ENCODE assay signal across 21 mouse cellular contexts in the genomic region with DNA sequence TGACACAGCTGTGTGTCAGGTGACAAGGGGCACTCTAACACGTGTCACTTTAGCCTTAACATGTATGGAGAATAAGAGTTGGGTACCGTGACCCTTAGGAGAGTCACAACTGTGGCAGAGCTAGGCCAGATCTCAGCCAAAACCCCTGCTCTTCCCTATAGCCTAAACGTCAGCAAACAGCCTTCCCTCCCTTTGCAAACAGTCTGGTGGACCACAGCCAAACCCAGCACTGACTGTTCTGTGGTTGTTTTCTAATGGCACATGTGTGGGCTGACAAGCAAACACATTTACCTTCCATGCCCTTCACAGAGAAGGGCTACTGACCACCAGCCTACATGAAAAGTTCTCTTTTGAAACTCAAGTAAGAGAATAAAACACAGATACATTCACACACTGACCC.
A peak's percentile ranks its signal among the peaks of the same experiment; 100 is the strongest.
DNase-seq lines count a peak whose midpoint lies in the region; ATAC-seq and TF ChIP-seq lines count a peak whose summit lies in the region.
"Had no signal": no experiment of that assay in that cellular context is flagged by ENCODE, and none has a peak within 500 bp of the region (broad histone marks: within the 10 kb centered on the region; RNA-seq: fewer than 3 reads in every experiment).

No protein-coding gene starts in this region.

- peak overlapping the region; percentile 46; the same call in 1 of the 2 replicates for H3K9ac ChIP-seq in liver, adult 2 months (ENCODE audit: low read depth, low read length)
- H3K9ac ChIP-seq in liver, embryonic 11.5 days (ENCODE audit: low read depth, low read length): no peak overlapping the region
- no peak overlapping the region for H3K9ac ChIP-seq in lung, embryonic 14.5 days
- no peak overlapping the region for H3K9ac ChIP-seq in liver, embryonic 16.5 days (ENCODE audit: low read depth, low read length)
- no peak overlapping the region for H3K9ac ChIP-seq in forebrain, embryonic 14.5 days (ENCODE audit: low read length)
- H3K9ac ChIP-seq in neural tube, embryonic 15.5 days (replicated peaks): no peak overlapping the region
- H3K9ac ChIP-seq: embryonic facial prominence, embryonic 12.5 days; heart, embryonic 13.5 days; hindbrain, embryonic 15.5 days had no signal

- H3K79me2 ChIP-seq in liver, adult 2 months (ENCODE audit: control insufficient read depth, insufficient read depth, low read length): peaks cover 8% of the 10 kb centered on the region; the same call in 1 of the 2 replicates

- peak overlapping the region; percentile 13 for H3K4me3 ChIP-seq in liver, adult 2 months (ENCODE audit: insufficient read depth, low read depth, low read length)
- no peak overlapping the region for H3K4me3 ChIP-seq in liver, embryonic 11.5 days (ENCODE audit: low read depth, low read length)
- no peak overlapping the region for H3K4me3 ChIP-seq in lung, embryonic 14.5 days (ENCODE audit: low read depth, low read length)
- H3K4me3 ChIP-seq in liver, embryonic 16.5 days (ENCODE audit: low read depth, low read length): no peak overlapping the region
- no peak overlapping the region for H3K4me3 ChIP-seq in forebrain, embryonic 14.5 days (ENCODE audit: low read depth, low read length)
- H3K4me3 ChIP-seq in neural tube, embryonic 15.5 days (replicated peaks): no peak overlapping the region
- H3K4me3 ChIP-seq: embryonic facial prominence, embryonic 12.5 days; heart, embryonic 13.5 days; hindbrain, embryonic 15.5 days had no signal

- no peaks in the 10 kb centered on the region for H3K36me3 ChIP-seq in liver, adult 2 months (ENCODE audit: control insufficient read depth, insufficient read depth, low read length)
- no peaks in the 10 kb centered on the region for H3K36me3 ChIP-seq in liver, embryonic 11.5 days (ENCODE audit: control insufficient read depth, insufficient read depth, low read length)
- H3K36me3 ChIP-seq in lung, embryonic 14.5 days (ENCODE audit: insufficient read depth): peaks cover 5% of the 10 kb centered on the region; the same call in 1 of the 2 replicates
- no peaks in the 10 kb centered on the region for H3K36me3 ChIP-seq in liver, embryonic 16.5 days (ENCODE audit: control insufficient read depth, insufficient read depth)
- H3K36me3 ChIP-seq in forebrain, embryonic 14.5 days (ENCODE audit: control insufficient read depth, insufficient read depth, low read length): no peaks in the 10 kb centered on the region
- H3K36me3 ChIP-seq in neural tube, embryonic 15.5 days: no peaks in the 10 kb centered on the region
- H3K36me3 ChIP-seq: embryonic facial prominence, embryonic 12.5 days; heart, embryonic 13.5 days; hindbrain, embryonic 15.5 days had no signal

- no peak for ATAC-seq in liver, embryonic 11.5 days (replicated peaks; ENCODE audit: low FRiP score)
- ATAC-seq in lung, embryonic 14.5 days (ENCODE audit: insufficient read depth): no peak
- peak; percentile 17; the same call in 1 of the 2 replicates for ATAC-seq in liver, embryonic 16.5 days (ENCODE audit: low read depth)
- no peak for ATAC-seq in forebrain, embryonic 14.5 days
- no peak for ATAC-seq in neural tube, embryonic 15.5 days (ENCODE audit: low FRiP score)
- ATAC-seq: activated CD4-positive, CD25-positive, alpha-beta regulatory T cell, adult 4 months; forebrain, embryonic 16.5 days; Patski had no signal

- peak; percentile 85 for DNase-seq in liver, adult 2 months (ENCODE audit: extremely low read depth, low read depth, low spot score)
- DNase-seq in liver, embryonic 11.5 days (ENCODE audit: low spot score): no peak
- DNase-seq in lung, embryonic 14.5 days: peak; percentile 17
- no peak for DNase-seq in lung, postnatal 14 days
- DNase-seq in NIH3T3 (ENCODE audit: low read depth): peak; percentile 23
- no peak for DNase-seq in forebrain, embryonic 14.5 days (ENCODE audit: low spot score)
- DNase-seq: adrenal gland, adult 2 months; adrenal gland, postnatal 25 days; cerebellum, adult 8-10 months; cerebellum, postnatal 14 days; embryo, embryonic 11 days; gastrocnemius, postnatal 14 days; heart, postnatal 36 days had no signal

- TF ChIP-seq POLR2A in liver, adult 2 months (IDR thresholded peaks at IDR 0.05; ENCODE audit: extremely low read depth, insufficient read depth, low read length): no peak

- H3K4me2 ChIP-seq in liver, embryonic 11.5 days: no peak overlapping the region
- H3K4me2 ChIP-seq in lung, embryonic 14.5 days: no peak overlapping the region
- no peak overlapping the region for H3K4me2 ChIP-seq in liver, embryonic 16.5 days (ENCODE audit: low read depth, low read length)
- no peak overlapping the region for H3K4me2 ChIP-seq in forebrain, embryonic 14.5 days (ENCODE audit: low read length)
- no peak overlapping the region for H3K4me2 ChIP-seq in neural tube, embryonic 15.5 days
- H3K4me2 ChIP-seq: embryonic facial prominence, embryonic 12.5 days; heart, embryonic 13.5 days; hindbrain, embryonic 15.5 days had no signal

- H3K27ac ChIP-seq in liver, adult 2 months (replicated peaks; ENCODE audit: insufficient read depth, low read depth, low read length): peak overlapping the region; percentile 58
- no peak overlapping the region for H3K27ac ChIP-seq in liver, embryonic 11.5 days (ENCODE audit: low read depth, low read length)
- H3K27ac ChIP-seq in lung, embryonic 14.5 days (ENCODE audit: low read depth): no peak overlapping the region
- H3K27ac ChIP-seq in liver, embryonic 16.5 days (ENCODE audit: low read length): 0 out of 2 replicates have a peak overlapping the region, but pooled peaks have one; percentile 48
- no peak overlapping the region for H3K27ac ChIP-seq in forebrain, embryonic 14.5 days (ENCODE audit: low read depth, low read length)
- no peak overlapping the region for H3K27ac ChIP-seq in neural tube, embryonic 15.5 days (replicated peaks)
- H3K27ac ChIP-seq: embryonic facial prominence, embryonic 12.5 days; heart, embryonic 13.5 days; hindbrain, embryonic 15.5 days had no signal

- 15% methylated on average over 3 of the region's 3 CpGs for WGBS in liver, adult 2 months
- WGBS in liver, embryonic 11.5 days: 74% methylated on average over 3 of the region's 3 CpGs
- WGBS in lung, embryonic 14.5 days: 65% methylated on average over 3 of the region's 3 CpGs
- WGBS in liver, embryonic 16.5 days (ENCODE audit: insufficient replicate concordance): 55% methylated on average over 3 of the region's 3 CpGs
- 77% methylated on average over 3 of the region's 3 CpGs for WGBS in forebrain, embryonic 14.5 days
- 74% methylated on average over 3 of the region's 3 CpGs for WGBS in neural tube, embryonic 15.5 days

- no peaks in the 10 kb centered on the region for H3K9me3 ChIP-seq in liver, embryonic 11.5 days (ENCODE audit: control insufficient read depth, low read length)
- no peaks in the 10 kb centered on the region for H3K9me3 ChIP-seq in lung, embryonic 14.5 days (ENCODE audit: low read depth, low read length)
- H3K9me3 ChIP-seq in liver, embryonic 16.5 days (replicated peaks; ENCODE audit: control insufficient read depth, low read length): no peaks in the 10 kb centered on the region
- H3K9me3 ChIP-seq in forebrain, embryonic 14.5 days (replicated peaks; ENCODE audit: control insufficient read depth, low read length): no peaks in the 10 kb centered on the region
- no peaks in the 10 kb centered on the region for H3K9me3 ChIP-seq in neural tube, embryonic 15.5 days (replicated peaks)
- H3K9me3 ChIP-seq: embryonic facial prominence, embryonic 12.5 days; heart, embryonic 13.5 days; hindbrain, embryonic 15.5 days had no signal

- H3K27me3 ChIP-seq in liver, adult 2 months (ENCODE audit: control insufficient read depth, insufficient read depth, low read length): no peaks in the 10 kb centered on the region
- no peaks in the 10 kb centered on the region for H3K27me3 ChIP-seq in liver, embryonic 11.5 days (replicated peaks; ENCODE audit: control insufficient read depth, insufficient read depth, low read length)
- no peaks in the 10 kb centered on the region for H3K27me3 ChIP-seq in lung, embryonic 14.5 days (ENCODE audit: insufficient read depth, low read length)
- no peaks in the 10 kb centered on the region for H3K27me3 ChIP-seq in liver, embryonic 16.5 days (ENCODE audit: control insufficient read depth, insufficient read depth, low read depth, low read length)
- no peaks in the 10 kb centered on the region for H3K27me3 ChIP-seq in forebrain, embryonic 14.5 days (replicated peaks; ENCODE audit: control insufficient read depth, insufficient read depth, low read length)
- H3K27me3 ChIP-seq in neural tube, embryonic 15.5 days (replicated peaks): no peaks in the 10 kb centered on the region
- H3K27me3 ChIP-seq: embryonic facial prominence, embryonic 12.5 days; hindbrain, embryonic 15.5 days; Patski had no signal

- no peak for TF ChIP-seq CTCF in liver, adult 2 months (IDR thresholded peaks at IDR 0.05; ENCODE audit: low read depth, low read length)
- no peak for TF ChIP-seq CTCF in lung, embryonic 14.5 days (IDR thresholded peaks at IDR 0.05; ENCODE audit: low read depth)

- peaks cover 30% of the 10 kb centered on the region for H3K4me1 ChIP-seq in liver, adult 2 months (ENCODE audit: control insufficient read depth, insufficient read depth, low read length)
- H3K4me1 ChIP-seq in liver, embryonic 11.5 days (replicated peaks; ENCODE audit: control insufficient read depth, insufficient read depth, low read length): peaks cover 27% of the 10 kb centered on the region
- no peaks in the 10 kb centered on the region for H3K4me1 ChIP-seq in lung, embryonic 14.5 days (ENCODE audit: insufficient read depth)
- H3K4me1 ChIP-seq in liver, embryonic 16.5 days (ENCODE audit: control insufficient read depth, low read depth, low read length): peaks cover 30% of the 10 kb centered on the region
- H3K4me1 ChIP-seq in forebrain, embryonic 14.5 days (ENCODE audit: control insufficient read depth, insufficient read depth, low read length): peaks cover 7% of the 10 kb centered on the region; the same call in 1 of the 2 replicates
- H3K4me1 ChIP-seq in neural tube, embryonic 15.5 days: peaks cover 15% of the 10 kb centered on the region

Comparison
In these comparisons a context has a peak if more than half of its experiments do, and no peak if none do; other contexts are left out.
1. DNase-seq: peak in liver, adult 2 months (single experiment), lung, embryonic 14.5 days (single experiment) and NIH3T3 (single experiment); none in liver, embryonic 11.5 days (single experiment), lung, postnatal 14 days (single experiment) and forebrain, embryonic 14.5 days (single experiment).
2. H3K27ac ChIP-seq: peak in liver, adult 2 months (single experiment) and liver, embryonic 16.5 days (single experiment); none in liver, embryonic 11.5 days (single experiment), lung, embryonic 14.5 days (single experiment), forebrain, embryonic 14.5 days (single experiment) and neural tube, embryonic 15.5 days (single experiment).